Mouse (Mus musculus) testis, adult 2 months (tissue): ENCODE measurements around the gene Cdhr3.

Experiments
- CTCF ChIP-seq: fragments of 200-500 bp; IDR thresholded peaks from 2 replicates; pipeline ENCODE4 v1.5.1; 2012; ENCODE audit warnings: low read depth, mild to moderate bottlenecking, inconsistent platforms, low read length, moderate library complexity; ENCODE audit not compliant: control insufficient read depth, insufficient read depth, insufficient replicate concordance
- POLR2A ChIP-seq: fragments of 200-500 bp; IDR thresholded peaks from 2 replicates; pipeline ENCODE4 v1.6.1; 2012; ENCODE audit warnings: low read depth, mild to moderate bottlenecking, inconsistent platforms, low read length, moderate library complexity; ENCODE audit not compliant: control insufficient read depth

- TF ChIP-seq POLR2A: no peak
- no peak for TF ChIP-seq CTCF
Observed at GRCm38 (mm10) chr12:33066355-33066754, 26.3 kb downstream of the Cdhr3 start.
